Mouse (Mus musculus): ENCODE results near the gene Cryaa. TPM values are rescaled to one million over a fixed set of nuclear protein-coding genes. Genes with fewer than 3 reads are reported as not detected.
"Not testable (repeated sequence)": the region's sequence is repeated elsewhere in the genome, so short reads cannot be mapped to it uniquely, and the experiment has no call there.

Cryaa gene
- total RNA-seq, 4 experiments from 2014 or later = not detected

- DNase-seq (ENCODE audit: low spot score) = peak; percentile 97
Observed at GRCm38 (mm10) chr17:31658468-31659185, 19.0 kb upstream of the Cryaa start, which contains the start of gene U2af1. U2af1 (minus strand) TSS chr17:31658892.

- DNase-seq (ENCODE audit: low spot score) = no peak
Observed at GRCm38 (mm10) chr17:31660661-31661250, 16.9 kb upstream of the Cryaa start.

DNA sequence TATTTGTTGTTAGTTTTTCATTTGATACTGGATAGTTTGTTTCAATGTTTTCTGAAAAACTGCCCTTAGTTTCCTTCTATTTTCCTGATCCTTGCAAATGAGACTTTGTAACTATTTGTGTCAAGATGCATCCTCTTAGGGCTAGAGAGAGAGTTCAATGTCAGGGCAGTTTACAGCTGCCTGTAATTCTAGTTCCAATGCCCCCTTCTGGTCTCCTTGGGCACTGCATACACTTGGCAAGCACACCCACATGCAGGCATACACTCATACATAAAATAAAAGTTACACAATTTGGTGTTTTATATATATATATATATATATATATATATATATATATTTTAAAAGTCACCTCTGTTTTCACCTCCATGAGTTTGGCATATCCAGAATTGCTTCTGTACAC is 14.8 kb upstream of the Cryaa start:
- no peak for DNase-seq (ENCODE audit: low spot score)

GRCm38 (mm10) chr17:31664760-31665159 is 12.8 kb upstream of the Cryaa start:
- peak; percentile 57 for DNase-seq (ENCODE audit: low spot score)

GRCm38 (mm10) chr17:31668306-31668705 is 9.3 kb upstream of the Cryaa start:
- no peak for DNase-seq (ENCODE audit: low spot score)

DNA sequence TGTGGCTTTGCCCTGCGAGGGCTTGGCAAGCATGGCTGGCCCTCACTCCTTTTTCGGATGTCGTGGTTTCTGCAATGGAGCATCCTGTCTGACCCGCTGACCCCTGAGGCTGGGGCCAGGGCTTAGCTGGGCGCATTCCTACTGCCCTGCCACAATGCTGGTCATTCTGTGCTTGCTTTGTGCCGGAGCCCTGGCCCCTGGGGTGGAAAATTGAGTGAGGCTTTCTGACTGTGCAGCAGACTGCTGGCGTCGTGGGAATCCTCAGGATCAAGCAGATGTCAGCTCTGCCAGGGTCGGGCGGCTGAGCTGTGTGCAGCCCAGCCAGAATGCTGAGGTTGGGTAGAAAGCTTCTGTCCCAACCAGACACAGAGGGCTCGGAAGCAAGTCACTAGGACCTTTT is 7.4 kb upstream of the Cryaa start:
- DNase-seq (ENCODE audit: low spot score) = no peak

- DNase-seq (ENCODE audit: low spot score) = no peak
Observed at GRCm38 (mm10) chr17:31671698-31672097, 5.9 kb upstream of the Cryaa start.

GRCm38 (mm10) chr17:31672279-31672678 is 5.3 kb upstream of the Cryaa start:
- no peak for DNase-seq (ENCODE audit: low spot score)

GRCm38 (mm10) chr17:31674426-31674825 is 3.2 kb upstream of the Cryaa start:
- DNase-seq (ENCODE audit: low spot score) = no peak

DNA sequence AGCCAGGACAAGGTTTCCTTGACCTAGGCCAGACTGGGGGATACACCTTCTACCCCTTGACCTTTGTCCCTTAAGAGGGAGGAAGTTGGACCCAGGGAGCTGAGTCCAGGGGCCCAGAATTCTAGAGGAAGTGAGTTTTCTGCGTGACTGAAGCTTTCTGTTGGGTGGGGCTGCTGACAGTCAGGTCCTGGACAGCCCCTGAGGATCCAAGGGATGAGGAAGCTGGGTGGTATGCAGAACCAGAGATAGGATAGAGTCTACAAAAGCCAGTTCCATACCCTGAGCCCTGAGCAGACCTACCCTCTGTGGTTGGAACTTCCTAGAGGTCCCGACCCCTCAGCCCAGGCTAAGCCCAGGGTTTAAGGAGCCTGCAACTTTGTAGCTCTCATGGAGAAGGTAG is 2.8 kb downstream of the Cryaa start:
- DNase-seq (ENCODE audit: low spot score) = no peak

- peak; percentile 88 for DNase-seq (ENCODE audit: low spot score)
Observed at GRCm38 (mm10) chr17:31685514-31686224, 8.1 kb downstream of the Cryaa start.

DNA sequence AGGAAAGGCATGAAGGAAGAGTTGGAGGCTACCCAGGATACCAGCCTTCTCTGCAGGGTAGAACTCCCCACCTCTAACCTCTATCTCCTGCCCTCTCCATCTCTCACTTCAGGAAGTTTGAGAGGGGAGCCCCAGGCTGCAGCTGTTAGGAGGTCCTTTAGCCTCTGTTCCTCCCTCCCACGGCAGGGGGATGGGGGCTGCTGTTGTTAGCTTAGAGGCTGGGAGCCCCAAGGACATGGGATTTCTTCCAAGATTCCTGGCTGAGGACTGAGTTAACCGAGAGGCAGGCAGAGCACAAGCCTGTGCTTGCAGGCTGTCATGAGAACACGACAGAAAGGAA is 8.6 kb downstream of the Cryaa start:
- no peak for DNase-seq (ENCODE audit: low spot score)

GRCm38 (mm10) chr17:31688112-31688511 is 10.5 kb downstream of the Cryaa start:
- peak; percentile 47 for DNase-seq (ENCODE audit: low spot score)

- DNase-seq (ENCODE audit: low spot score) = no peak
Observed at GRCm38 (mm10) chr17:31689606-31690005, 12.0 kb downstream of the Cryaa start.

DNA sequence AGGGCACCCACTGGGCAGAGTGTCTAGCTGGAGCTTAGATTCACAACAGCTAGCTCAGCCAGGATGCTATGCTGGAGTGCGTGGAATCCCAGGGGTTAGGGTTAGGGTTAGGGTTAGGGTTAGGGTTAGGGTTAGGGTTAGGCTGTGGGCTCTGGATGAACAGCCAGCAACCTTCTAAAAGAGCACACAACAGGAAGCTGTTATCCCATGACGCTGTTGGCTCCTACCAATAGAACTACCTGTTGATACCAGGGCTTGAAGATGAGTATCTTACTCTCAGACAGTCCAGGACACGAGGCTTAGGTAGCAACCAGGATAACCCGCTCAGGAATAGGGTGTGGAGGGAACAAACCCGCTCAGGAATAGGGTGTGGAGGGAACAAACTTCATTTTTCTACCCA is 15.3 kb downstream of the Cryaa start:
- no peak for DNase-seq (ENCODE audit: low spot score)

GRCm38 (mm10) chr17:31693330-31694022 is 15.9 kb downstream of the Cryaa start:
- peak; percentile 76 for DNase-seq (ENCODE audit: low spot score)

GRCm38 (mm10) chr17:31694023-31694376 is 16.4 kb downstream of the Cryaa start:
- DNase-seq (ENCODE audit: low spot score) = no peak

DNA sequence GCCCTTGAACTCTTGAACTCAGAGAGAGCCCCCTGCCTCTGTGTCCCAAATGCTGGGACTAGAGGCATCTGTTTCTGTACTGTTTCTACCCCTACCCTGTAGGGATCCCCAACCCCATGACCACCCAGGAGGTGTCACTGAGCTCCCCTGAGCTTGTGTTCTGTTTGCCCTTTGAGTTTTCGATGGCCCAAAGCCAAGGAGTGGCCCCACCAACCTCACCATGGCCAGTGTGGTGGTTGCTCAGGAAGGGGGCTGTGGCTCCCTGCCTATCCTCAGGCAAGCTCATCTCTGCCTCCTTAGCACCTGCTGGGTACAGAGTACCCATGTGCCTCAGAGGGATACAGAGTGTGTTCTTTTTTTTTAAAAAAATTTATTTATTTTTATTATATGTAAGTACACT is 17.3 kb downstream of the Cryaa start:
- no peak for DNase-seq (ENCODE audit: low spot score)

DNA sequence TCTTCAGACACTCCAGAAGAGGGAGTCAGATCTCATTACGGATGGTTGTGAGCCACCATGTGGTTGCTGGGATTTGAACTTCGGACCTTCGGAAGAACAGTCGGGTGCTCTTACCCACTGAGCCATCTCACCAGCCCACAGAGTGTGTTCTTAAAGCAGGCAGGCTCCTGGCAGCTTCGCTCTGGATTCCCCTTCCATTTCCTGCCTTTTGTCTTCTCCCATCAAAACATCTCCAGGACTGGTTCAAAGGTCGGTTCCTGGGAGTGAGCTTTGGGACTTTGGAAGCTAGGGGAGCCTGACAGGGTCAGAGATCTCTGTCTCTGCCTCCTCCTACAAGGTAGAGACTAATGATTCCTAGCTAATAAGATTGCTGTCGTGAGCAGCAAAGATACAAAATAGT is 17.7 kb downstream of the Cryaa start:
- not testable (repeated sequence) for DNase-seq (ENCODE audit: low spot score)

DNA sequence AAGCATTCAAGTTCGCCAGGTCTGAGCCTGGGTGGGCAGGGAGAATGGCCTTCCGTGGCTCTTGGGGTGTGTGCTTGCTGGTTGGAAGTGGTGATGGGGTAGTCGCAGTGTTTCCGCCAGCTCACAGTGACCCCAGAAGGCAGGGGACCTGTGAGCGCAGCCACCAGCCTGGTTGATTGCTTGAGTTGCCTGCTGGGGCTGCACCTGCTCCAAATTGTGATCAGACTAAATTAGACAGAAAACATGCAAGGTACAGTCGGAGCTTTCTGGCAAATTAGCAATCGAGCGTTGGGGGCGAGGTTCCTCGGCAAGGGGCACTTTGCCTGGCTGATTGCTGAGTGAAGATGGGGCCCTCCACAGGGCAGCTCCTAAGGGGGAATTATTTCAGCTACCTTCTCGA is 20.7 kb downstream of the Cryaa start:
- no peak for DNase-seq (ENCODE audit: low spot score)

DNA sequence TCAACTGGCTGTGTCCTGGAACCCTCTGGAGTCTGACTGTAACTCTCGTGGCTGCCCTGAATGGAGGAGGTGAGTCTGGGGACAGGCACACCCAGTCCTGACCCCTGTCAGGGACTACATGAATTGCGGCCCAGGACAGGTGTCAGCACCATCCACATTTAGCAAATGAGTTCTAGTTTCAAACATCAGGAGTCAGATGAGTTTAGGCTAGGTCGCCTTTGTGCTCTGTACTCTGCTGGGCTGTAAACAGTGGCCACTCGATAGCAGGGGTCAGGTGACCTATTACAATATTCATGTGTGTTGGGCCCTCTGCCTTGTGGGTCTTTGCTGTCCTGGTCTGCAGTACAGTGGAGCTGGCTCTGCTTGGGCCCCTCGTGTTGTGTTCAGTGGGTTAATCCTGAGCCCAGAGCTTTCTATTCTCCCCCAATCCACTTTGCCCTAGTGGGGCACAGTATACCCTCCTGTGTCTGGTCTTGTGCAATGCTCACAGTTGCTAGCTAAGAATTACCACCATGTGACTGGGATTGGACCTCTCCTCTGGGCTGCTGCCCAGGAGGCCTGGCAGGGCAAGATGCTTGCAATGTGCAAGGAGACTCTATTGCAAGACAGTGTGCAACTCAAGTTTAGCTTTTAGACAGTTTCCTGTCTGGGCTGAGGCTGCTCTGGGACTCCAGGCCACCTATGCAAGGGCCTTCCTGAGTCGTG is 25.8 kb downstream of the Cryaa start:
- peak; percentile 56 for DNase-seq (ENCODE audit: low spot score)
